Mouse (Mus musculus) ES-E14 (cell line): ENCODE data around the gene Cct4. TPM values are rescaled to one million over a fixed set of nuclear protein-coding genes. Genes with fewer than 3 reads are reported as not detected.

Experiments
- DNase-seq: peaks from one replicate; pipeline ENCODE4 v3.0.0-alpha.2; 2013; ENCODE audit warnings: low read depth, low spot score
- H3K27ac ChIP-seq: 2 replicates; pipeline ENCODE4 v1.5.1; 2012; ENCODE audit warnings: low read depth, mild to moderate bottlenecking, low read length, moderate library complexity, mixed read lengths; ENCODE audit not compliant: poor library complexity, insufficient read depth, severe bottlenecking
- H3K36me3 ChIP-seq: 2 replicates; pipeline ENCODE4 v1.6.1; 2012; ENCODE audit warnings: mild to moderate bottlenecking, low read length, moderate library complexity, mixed read lengths; ENCODE audit not compliant: control insufficient read depth, poor library complexity, insufficient read depth, severe bottlenecking
- H3K4me1 ChIP-seq, 2 experiments: fragments of 150-350 bp in 1 of 2; sonication (generic) in 1 of 2; 2 replicates each; pipeline ENCODE4 v1.6.1; 2012; ENCODE audit warnings: low read length in 2 of 2, mild to moderate bottlenecking in 1 of 2, mixed read lengths in 1 of 2; ENCODE audit not compliant: control insufficient read depth in 2 of 2, insufficient read depth in 2 of 2, poor library complexity in 1 of 2
- H3K4me3 ChIP-seq, 2 experiments: fragments of 150-350 bp in 1 of 2; sonication (generic) in 1 of 2; 2 replicates each; pipeline ENCODE4 v1.5.1; 2012; ENCODE audit warnings: low read length in 2 of 2, low read depth in 1 of 2, mild to moderate bottlenecking in 1 of 2, mixed read lengths in 1 of 2; ENCODE audit not compliant: insufficient read depth in 1 of 2, poor library complexity in 1 of 2, severe bottlenecking in 1 of 2
- H3K9ac ChIP-seq: 2 replicates; pipeline ENCODE4 v1.6.1; 2012; ENCODE audit warnings: low read depth, mild to moderate bottlenecking, low read length, mixed read lengths; ENCODE audit not compliant: poor library complexity, insufficient read depth, severe bottlenecking
- H3K9me3 ChIP-seq: fragments of 150-350 bp; sonication (generic); 2 replicates; pipeline ENCODE4 v1.6.1; 2012; ENCODE audit warnings: low read depth, mild to moderate bottlenecking, low read length; ENCODE audit not compliant: control insufficient read depth, insufficient read depth
- CHD2 ChIP-seq: IDR thresholded peaks from 2 replicates; pipeline ENCODE4 v1.6.1; 2014; ENCODE audit warnings: mild to moderate bottlenecking, low read depth, low read length, inconsistent platforms
- HCFC1 ChIP-seq: IDR thresholded peaks from 2 replicates; pipeline ENCODE4 v1.6.1; 2012; ENCODE audit warnings: low read length, inconsistent platforms, borderline replicate concordance; ENCODE audit not compliant: insufficient read depth
- MAFK ChIP-seq: IDR thresholded peaks from 2 replicates; pipeline ENCODE4 v1.6.1; 2014; ENCODE audit warnings: mild to moderate bottlenecking, low read depth, low read length, inconsistent platforms; ENCODE audit not compliant: insufficient read depth
- ZC3H11A ChIP-seq: IDR thresholded peaks from 2 replicates; pipeline ENCODE4 v1.6.1; 2012; ENCODE audit warnings: low read depth, mild to moderate bottlenecking, inconsistent platforms, low read length, borderline replicate concordance
- ZNF384 ChIP-seq: IDR thresholded peaks from 2 replicates; pipeline ENCODE4 v1.6.1; 2012; ENCODE audit warnings: low read depth, low read length, inconsistent platforms
- in situ Hi-C, 2 experiments: fragments of 600-800 bp; cut with MboI; formaldehyde crosslinking; loops; one replicate each; pipeline ENCODE4 v1.15.1; 2025; ENCODE audit warnings: low sequenced_read_pairs in 2 of 2, inconsistent platforms in 1 of 2; ENCODE audit not compliant: unreplicated experiment in 2 of 2
- total RNA-seq: library from RNA; depleted of rRNA; stranded (reverse); fragments of 300-350 nt; gene quantifications from 2 replicates; pipeline ENCODE4 v1.2.3, GENCODE M21; 2012

Cct4 gene
- total RNA-seq, 1 experiment: 382 TPM

DNA sequence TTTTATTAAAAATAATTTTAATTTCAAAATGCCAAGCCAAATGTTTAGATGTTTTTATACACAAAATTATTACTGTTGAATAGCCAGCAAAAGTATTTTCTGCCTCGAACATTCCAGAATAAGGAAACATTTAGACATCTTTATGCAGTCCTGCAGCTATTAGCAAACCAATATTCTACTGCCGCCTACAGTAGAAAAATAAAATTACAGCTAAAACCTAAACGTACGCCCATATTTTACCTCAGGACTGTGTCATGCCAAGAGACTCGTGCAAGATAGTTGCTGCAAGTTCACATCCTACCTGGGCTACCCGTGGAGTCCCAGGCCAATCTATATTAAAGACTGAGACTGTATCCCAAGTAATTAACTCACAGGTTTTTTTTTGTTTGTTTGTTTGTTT, 20.8 kb upstream of the Cct4 start:
- no peak overlapping the region for H3K9ac ChIP-seq
- DNase-seq: no peak
- no peak for TF ChIP-seq CHD2
- TF ChIP-seq HCFC1: no peak

DNA sequence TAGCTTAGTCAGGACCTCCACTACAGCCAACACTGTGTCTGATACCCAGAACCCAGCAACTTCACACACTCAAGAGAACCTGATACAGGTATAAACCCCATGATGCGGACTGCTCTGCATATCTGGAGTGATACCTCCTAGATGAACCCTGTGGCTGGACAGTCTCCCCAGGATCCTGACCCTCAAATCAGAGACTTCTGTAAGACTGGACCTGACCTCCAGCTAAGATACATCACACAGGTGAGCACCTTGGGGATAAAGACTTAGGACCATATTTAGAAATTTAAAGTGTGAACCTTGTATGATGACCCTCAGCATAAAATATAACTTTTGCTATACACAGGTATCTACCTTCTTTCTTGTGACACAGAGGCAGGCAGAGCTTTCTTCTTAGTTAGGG, 19.8 kb upstream of the Cct4 start:
- no peaks in the 10 kb centered on the region; the same call in 1 of the 2 replicates for H3K9me3 ChIP-seq
- H3K36me3 ChIP-seq: peaks cover 8% of the 10 kb centered on the region; the same call in 1 of the 2 replicates
- no peaks in the 10 kb centered on the region for H3K4me1 ChIP-seq
- in situ Hi-C loops: no loop called here
- no peak overlapping the region for H3K27ac ChIP-seq
- no peak overlapping the region for H3K4me3 ChIP-seq
- H3K9ac ChIP-seq: no peak overlapping the region
- no peak for DNase-seq
- no peak for TF ChIP-seq MAFK
- TF ChIP-seq HCFC1: no peak
- no peak for TF ChIP-seq ZNF384
- no peak for TF ChIP-seq CHD2
- no peak for TF ChIP-seq ZC3H11A

More for the DNA sequence above, 20.8 kb upstream of the Cct4 start:
- H3K4me3 ChIP-seq: no peak overlapping the region
- no peak overlapping the region for H3K27ac ChIP-seq
- no peaks in the 10 kb centered on the region for H3K4me1 ChIP-seq
- no peaks in the 10 kb centered on the region; the same call in 1 of the 2 replicates for H3K9me3 ChIP-seq
- peaks cover 5% of the 10 kb centered on the region; the same call in 1 of the 2 replicates for H3K36me3 ChIP-seq
- in situ Hi-C loops: loop anchor here in 1 of 2 experiments (10.0 kb wide), 1 partner anchor 335 kb away; no protein-coding TSS in a partner anchor

DNA sequence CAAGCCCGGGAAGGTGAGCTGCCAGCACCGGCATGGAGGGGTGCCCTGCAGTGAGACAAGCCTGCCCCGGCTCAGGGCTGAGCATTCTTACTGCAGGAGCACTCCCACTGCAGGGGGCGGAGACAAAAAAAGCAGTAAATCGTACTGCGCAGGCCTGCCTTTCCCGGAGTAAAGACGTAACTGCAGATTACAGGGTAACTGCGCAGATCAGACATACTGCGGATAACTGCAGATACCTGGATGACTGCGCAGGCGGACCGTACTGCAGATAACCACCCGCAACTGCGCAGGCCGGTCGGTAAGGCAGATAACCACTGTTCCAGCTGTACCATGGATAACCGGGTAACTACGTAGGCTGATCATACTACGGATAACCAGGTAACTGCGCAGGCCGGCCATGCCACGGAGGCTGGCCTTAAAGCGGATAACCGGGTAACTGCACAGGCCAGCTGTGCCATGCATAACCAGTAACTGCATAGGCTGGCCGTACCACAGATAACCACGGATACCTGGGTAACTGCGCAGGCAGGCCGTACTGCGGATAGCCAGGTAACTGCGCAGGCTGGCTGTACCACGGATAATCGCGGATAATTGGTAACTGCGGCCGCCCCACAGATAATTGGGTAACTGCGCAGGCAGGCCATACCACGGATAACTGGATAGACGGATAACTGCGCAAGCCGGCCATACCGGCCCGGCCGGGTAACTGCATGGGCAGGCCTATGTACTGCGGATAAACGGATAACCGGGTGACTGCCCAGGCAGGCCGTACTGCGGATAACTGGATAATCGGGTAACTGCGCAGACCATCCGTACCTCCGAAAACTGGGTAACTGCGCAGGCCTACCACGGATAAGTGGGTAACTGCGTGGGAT, 18.2 kb upstream of the Cct4 start, which contains the start of gene Zrsr1:
Gene Zrsr1, plus strand, starts transcription at position 171 of the 875 bp plus-strand sequence.
- Histone ChIP-seq H3K4me1 (no peaks in the 10 kb centered on the region), H3K36me3 (peaks cover 10% of the 10 kb centered on the region; the same call in 1 of the 2 replicates), H3K27ac (peak within 1 kb of the TSS; percentile 91), H3K4me3 (peak within 1 kb of the TSS; percentile 76 to 80), H3K9ac (peak within 1 kb of the TSS; percentile 80), H3K9me3 (no peaks in the 10 kb centered on the region; the same call in 1 of the 2 replicates)
- TF ChIP-seq ZNF384: no peak
- peak; percentile 58 for DNase-seq
- in situ Hi-C loops: no loop called here

DNA sequence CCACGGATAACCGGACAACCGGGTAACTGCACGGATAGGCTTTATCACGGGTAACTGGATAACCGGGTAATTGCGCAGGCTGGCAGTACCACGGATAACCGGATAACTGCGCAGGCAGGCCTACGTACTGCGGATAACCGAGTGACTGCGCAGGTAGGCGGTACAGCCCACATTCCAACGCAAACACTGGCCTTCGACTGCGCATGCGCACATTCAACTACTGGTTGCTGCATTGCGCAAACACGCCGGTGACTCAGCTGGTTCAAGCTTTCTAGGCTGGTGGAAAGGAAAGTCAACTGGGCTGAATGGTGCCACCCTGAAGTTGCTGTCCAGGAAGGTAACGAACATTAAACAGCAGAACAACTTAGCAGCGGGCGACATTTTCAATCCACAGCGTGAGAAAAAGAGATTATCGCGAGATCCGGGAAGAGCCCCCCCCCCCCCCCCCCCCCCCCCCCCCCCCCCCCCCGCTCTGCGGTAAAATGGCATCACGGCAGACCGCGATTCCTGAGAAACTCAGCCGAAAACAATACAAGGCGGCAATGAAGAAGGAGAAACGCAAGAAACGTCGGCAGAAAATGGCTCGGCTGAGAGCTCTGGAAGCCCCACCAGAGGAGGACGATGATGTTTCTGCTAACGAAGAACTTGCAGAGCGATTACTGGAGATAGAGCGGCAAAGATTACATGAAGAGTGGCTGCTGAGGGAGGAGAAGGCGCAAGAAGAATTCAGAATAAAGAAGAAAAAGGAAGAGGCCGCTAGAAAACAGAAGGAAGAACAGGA, 17.4 kb upstream of the Cct4 start:
- TF ChIP-seq MAFK: peak; percentile 55; the same call in 1 of the 2 replicates
- TF ChIP-seq CHD2: peak; percentile 93
- TF ChIP-seq ZC3H11A: no peak
- H3K4me3 ChIP-seq: peak overlapping the region; percentile 76 to 80
- no peaks in the 10 kb centered on the region for H3K4me1 ChIP-seq
- peaks cover 10% of the 10 kb centered on the region; the same call in 1 of the 2 replicates for H3K36me3 ChIP-seq
- no peaks in the 10 kb centered on the region; the same call in 1 of the 2 replicates for H3K9me3 ChIP-seq
- peak; percentile 60 for DNase-seq
- H3K27ac ChIP-seq: peak overlapping the region; percentile 91
- H3K9ac ChIP-seq: peak overlapping the region; percentile 80
- in situ Hi-C loops: no loop called here
